Mouse (Mus musculus): ENCODE measurements around the gene Ctf1. TPM values are rescaled to one million over a fixed set of nuclear protein-coding genes. Genes with fewer than 3 reads are reported as not detected.
A peak's percentile ranks its signal among the peaks of the same experiment; 100 is the strongest.

Gene Ctf1
- polyA plus RNA-seq, 1 experiment from 2014 or later = 5.8 TPM

DNA sequence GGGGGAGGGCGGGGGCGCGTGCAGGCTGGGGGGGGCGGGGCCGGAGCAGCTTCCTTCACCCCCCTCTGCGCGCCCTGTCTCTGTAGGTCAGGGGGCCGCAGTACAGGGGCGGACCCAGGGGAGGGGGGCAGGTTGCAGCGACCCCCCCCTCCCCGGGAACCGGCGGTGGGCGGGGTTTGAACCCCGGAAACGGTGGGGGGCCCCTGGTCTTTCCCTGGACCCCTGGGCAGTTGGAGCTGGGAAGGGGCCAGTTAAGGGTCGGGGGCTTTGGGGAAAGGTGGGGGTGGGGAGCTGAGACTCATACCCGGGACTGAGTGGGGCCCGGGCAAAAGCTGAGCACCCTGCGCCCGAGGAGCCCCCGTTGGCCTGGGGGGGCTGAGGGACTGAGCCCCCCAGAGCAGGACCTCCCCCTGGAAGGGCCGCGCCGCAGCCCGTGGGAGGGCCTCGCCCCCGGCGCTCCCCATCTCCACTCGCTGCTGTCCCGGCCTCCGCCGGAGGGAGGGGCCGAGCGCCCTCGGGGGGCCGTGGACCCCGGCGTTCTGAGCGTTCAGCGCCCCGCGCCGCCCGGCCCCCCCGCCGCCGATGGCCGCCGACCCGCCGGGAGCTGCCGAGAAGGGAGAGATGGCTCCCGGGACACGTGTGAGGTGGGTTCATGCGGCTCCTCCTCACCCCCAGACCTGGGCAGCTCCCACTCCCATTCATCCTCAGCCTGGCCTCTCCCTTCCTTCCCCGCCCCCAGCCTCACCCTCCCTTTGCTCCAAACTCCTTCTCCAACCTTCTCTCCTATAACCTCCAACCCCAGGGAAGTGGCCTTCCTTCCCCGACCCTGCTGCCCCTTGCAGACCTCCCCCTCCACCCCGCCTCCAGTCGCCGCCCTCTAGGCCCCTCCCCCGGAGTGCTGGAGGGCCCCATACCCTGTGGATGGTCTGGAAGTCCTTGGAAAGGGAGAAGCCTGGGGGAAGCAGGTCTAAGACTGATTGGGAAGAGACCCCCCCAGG lies 34.3 kb downstream of the Ctf1 start:
- Histone ChIP-seq H3K9ac (replicated peaks) (peak overlapping the region; percentile 96), H3K9me3 (no peaks in the 10 kb centered on the region), H3K4me1 (peaks cover 20% of the 10 kb centered on the region), H3K36me3 (peaks cover 34% of the 10 kb centered on the region), H3K27me3 (no peaks in the 10 kb centered on the region), H3K27ac (replicated peaks) (peak overlapping the region; percentile 96), H3K4me3 (peak overlapping the region; percentile 95), H3K4me2 (replicated peaks) (peak overlapping the region; percentile 87)
- ATAC-seq (replicated peaks) = no peak; the same call in 1 of the 2 replicates
- WGBS = 2% methylated on average over 24 of the region's 62 CpGs

DNA sequence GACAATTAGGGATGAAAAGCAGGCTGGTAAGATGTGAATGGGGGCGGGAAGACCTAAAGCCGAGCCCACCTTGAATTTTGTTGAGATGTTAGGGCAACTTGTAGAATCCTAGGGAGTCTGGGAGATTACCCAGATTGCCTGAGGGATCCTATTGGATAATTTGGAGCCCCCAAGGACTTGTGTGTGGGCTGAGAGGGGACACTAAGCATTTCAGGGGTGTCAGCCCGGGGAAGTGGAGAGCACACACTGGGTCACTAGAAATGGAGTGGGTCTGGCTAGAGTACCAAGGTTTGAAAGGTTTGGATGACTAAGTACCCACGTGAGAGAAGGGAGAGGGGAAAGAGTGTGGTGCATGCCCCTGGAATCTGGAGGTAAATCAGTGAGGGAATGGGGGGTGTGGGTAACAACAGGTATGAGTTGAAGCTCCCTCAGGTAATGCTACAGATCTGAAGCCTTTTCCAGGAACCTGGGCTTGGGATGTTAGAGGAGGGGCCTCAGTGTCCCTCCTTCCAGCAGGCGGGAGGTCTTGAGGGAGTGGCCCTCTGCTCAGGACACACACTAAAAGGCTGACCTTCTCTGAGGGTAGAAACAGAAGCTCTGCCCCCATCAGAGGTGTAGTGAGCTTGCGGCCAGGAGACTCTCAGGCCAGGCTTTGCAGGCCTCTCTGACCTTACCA lies 35.2 kb downstream of the Ctf1 start:
- H3K36me3 ChIP-seq = peaks cover 43% of the 10 kb centered on the region

DNA sequence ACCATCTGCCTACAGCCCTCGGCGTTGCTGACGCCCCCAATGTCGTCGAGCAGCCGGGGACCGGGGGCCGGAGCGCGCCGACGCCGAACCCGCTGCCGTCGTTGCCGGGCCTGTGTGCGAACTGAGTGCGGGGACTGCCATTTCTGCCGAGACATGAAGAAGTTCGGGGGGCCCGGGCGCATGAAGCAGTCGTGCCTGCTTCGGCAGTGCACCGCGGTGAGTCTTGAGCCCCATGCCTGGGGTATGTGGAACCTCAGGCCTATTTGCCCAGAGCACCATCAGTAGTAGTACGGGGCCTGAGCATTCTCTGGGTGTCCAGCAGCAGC lies 35.7 kb downstream of the Ctf1 start:
- Histone ChIP-seq H3K27me3 (no peaks in the 10 kb centered on the region), H3K4me2 (replicated peaks) (0 out of 2 replicates have a peak overlapping the region, but pooled peaks have one; percentile 87), H3K36me3 (peaks cover 48% of the 10 kb centered on the region), H3K9me3 (no peaks in the 10 kb centered on the region), H3K27ac (replicated peaks) (no peak overlapping the region), H3K4me1 (peaks cover 24% of the 10 kb centered on the region), H3K4me3 (no peak overlapping the region), H3K9ac (replicated peaks) (no peak overlapping the region)
- no peak for ATAC-seq (replicated peaks)
- WGBS = 90% methylated on average over 28 of the region's 28 CpGs

More for the DNA sequence above, 35.2 kb downstream of the Ctf1 start:
- Histone ChIP-seq H3K27me3 (no peaks in the 10 kb centered on the region), H3K27ac (replicated peaks) (peak overlapping the region; percentile 96), H3K4me2 (replicated peaks) (peak overlapping the region; percentile 87), H3K4me3 (peak overlapping the region; percentile 95), H3K9me3 (no peaks in the 10 kb centered on the region), H3K4me1 (peaks cover 20% of the 10 kb centered on the region), H3K9ac (replicated peaks) (peak overlapping the region; percentile 96)
- WGBS = 30% methylated on average over 6 of the region's 6 CpGs
- no peak for ATAC-seq (replicated peaks)

DNA sequence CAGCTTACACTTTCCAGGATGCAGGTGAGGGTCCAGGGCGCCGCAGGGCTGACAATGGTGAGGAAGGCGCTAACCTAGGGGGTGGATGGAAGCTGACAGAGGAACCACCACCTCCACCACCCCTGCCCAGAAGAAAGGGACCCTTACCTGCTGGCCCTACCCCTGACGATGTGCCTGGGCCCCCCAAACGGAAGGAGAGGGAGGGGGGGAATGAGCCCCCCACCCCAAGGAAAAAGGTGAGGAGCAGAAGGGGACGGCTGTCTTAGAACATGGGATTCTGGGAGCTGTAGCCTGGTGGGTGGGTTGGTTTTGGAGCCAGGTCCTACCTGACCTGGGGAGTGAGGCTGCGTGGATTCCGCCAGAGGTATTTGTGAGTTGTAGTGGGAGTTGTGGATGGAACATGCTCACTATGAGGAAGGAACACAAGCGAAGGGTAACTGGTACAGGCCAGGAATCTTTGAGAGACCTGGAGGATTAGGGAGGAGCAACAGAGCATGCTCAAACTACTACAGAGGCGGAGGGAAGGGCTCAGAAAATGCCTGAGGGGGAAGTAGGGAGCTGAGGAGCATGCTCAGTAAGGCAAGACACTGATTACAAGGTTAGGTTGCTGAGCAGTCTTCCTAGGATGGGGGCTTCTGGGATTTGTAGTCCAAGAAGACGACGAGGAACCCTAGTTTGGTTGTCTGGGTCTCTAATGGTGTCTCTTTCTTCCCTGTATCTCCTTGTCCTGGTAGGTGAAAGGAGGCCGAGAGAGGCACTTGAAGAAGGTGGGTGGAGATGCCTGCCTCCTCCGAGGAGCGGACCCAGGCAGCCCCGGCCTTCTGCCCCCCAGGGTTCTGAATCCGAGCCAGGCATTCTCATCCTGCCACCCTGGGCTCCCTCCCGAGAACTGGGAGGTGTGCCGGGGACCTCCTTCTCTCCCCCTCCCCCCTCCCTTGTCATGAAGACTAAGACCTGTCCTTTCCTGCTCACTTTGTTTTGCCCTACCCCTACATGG lies 37.9 kb downstream of the Ctf1 start:
- H3K9me3 ChIP-seq = no peaks in the 10 kb centered on the region
- H3K27ac ChIP-seq (replicated peaks) = no peak overlapping the region
- WGBS = 83% methylated on average over 19 of the region's 19 CpGs
- no peak overlapping the region for H3K4me2 ChIP-seq (replicated peaks)
- peaks cover 66% of the 10 kb centered on the region for H3K36me3 ChIP-seq
- no peaks in the 10 kb centered on the region for H3K27me3 ChIP-seq
- ATAC-seq (replicated peaks) = no peak
- no peak overlapping the region for H3K9ac ChIP-seq (replicated peaks)
- H3K4me1 ChIP-seq = peaks cover 17% of the 10 kb centered on the region
- no peak overlapping the region for H3K4me3 ChIP-seq

DNA sequence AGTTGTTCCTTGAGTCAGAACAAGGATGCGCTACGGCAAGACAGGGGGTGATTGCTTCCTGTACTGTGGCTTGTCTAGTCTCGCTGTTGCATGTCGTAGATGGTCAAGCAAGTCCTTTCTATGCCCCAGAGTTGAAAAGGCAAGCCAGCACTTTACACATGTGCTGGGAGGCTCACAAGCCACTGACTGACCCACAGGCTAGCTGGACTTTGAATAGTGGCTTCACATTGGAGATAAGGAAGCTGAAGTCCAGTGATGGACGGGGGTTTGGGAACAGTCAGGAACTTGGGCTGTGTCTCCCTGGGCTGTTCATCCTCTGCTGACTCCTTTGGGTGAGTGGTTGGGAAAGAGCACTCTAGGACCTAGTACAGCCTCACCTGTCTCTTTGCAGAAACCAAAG lies 39.1 kb downstream of the Ctf1 start:
- H3K27ac ChIP-seq (replicated peaks) = no peak overlapping the region
- H3K4me3 ChIP-seq = no peak overlapping the region
- H3K4me2 ChIP-seq (replicated peaks) = no peak overlapping the region
- no peaks in the 10 kb centered on the region for H3K9me3 ChIP-seq
- ATAC-seq (replicated peaks) = no peak
- H3K36me3 ChIP-seq = peaks cover 72% of the 10 kb centered on the region
- H3K9ac ChIP-seq (replicated peaks) = no peak overlapping the region
- H3K4me1 ChIP-seq = peaks cover 17% of the 10 kb centered on the region
- 96% methylated on average over 5 of the region's 5 CpGs for WGBS
- H3K27me3 ChIP-seq = no peaks in the 10 kb centered on the region

DNA sequence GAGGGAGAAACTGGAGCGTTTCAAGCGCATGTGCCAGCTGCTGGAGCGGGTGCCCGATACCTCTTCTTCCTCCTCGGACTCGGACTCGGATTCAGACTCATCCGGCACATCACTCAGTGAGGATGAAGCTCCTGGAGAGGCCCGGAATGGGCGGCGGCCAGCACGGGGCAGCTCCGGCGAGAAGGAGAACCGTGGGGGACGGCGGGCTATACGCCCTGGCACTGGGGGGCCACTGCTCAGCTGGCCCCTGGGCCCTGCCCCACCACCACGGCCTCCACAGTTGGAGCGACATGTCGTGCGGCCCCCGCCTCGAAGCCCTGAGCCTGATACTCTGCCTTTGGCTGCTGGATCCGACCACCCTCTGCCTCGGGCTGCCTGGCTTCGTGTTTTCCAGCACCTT lies 39.5 kb downstream of the Ctf1 start:
- Histone ChIP-seq H3K9ac (replicated peaks) (no peak overlapping the region), H3K36me3 (peaks cover 76% of the 10 kb centered on the region), H3K27ac (replicated peaks) (no peak overlapping the region), H3K9me3 (no peaks in the 10 kb centered on the region), H3K27me3 (no peaks in the 10 kb centered on the region), H3K4me2 (replicated peaks) (no peak overlapping the region), H3K4me1 (peaks cover 17% of the 10 kb centered on the region), H3K4me3 (no peak overlapping the region)
- no peak for ATAC-seq (replicated peaks)
- 93% methylated on average over 27 of the region's 27 CpGs for WGBS

DNA sequence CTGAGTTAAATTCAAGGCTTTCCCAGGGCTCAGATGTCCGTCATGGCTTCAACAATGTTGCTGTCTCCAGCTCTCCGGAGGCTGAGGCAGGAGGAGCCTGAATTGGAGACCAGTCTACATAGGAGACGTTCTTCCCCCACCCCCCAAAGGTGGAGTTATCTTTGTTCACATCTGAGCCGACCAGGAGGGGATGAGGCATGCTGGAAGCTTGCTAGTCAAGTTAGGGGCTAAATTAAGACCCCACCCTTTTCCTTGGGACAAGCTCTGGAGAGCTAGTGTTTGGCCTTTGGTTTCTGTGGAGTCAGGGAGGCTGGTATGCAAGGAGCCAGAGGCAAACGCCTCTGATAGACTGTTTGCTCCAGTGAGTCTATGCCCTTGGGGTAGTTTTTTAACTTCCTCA lies 40.6 kb downstream of the Ctf1 start:
- H3K4me3 ChIP-seq = no peak overlapping the region
- H3K9ac ChIP-seq (replicated peaks) = no peak overlapping the region
- no peak for ATAC-seq (replicated peaks)
- no peaks in the 10 kb centered on the region for H3K27me3 ChIP-seq
- 77% methylated on average over 5 of the region's 5 CpGs for WGBS
- H3K4me2 ChIP-seq (replicated peaks) = no peak overlapping the region
- H3K27ac ChIP-seq (replicated peaks) = no peak overlapping the region
- peaks cover 6% of the 10 kb centered on the region for H3K4me1 ChIP-seq
- H3K36me3 ChIP-seq = peaks cover 87% of the 10 kb centered on the region
- H3K9me3 ChIP-seq = no peaks in the 10 kb centered on the region

DNA sequence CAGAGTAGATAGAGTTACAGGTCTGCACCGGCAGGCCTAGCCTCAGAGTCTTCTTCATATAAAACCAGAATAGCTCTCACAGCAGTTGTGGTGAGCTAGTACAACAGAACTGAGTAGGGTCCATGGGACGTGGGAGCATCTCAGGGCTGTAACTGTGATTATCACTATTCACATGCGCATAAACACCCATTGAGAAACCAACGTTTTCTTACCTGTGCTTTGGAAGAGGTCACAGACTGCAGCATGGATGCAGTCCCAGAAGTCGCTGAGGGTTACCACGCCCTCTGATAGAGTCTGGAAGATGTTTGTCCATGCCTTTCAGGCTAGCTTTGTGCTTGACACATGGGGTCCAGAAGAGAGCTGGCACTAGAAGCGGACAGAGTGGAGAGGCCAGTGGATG lies 41.2 kb downstream of the Ctf1 start:
- 91% methylated on average over 7 of the region's 7 CpGs for WGBS
- Histone ChIP-seq H3K4me3 (no peak overlapping the region), H3K9me3 (no peaks in the 10 kb centered on the region), H3K27ac (replicated peaks) (no peak overlapping the region), H3K4me2 (replicated peaks) (no peak overlapping the region), H3K36me3 (peaks cover 88% of the 10 kb centered on the region), H3K27me3 (no peaks in the 10 kb centered on the region), H3K4me1 (peaks cover 4% of the 10 kb centered on the region; the same call in 1 of the 2 replicates), H3K9ac (replicated peaks) (no peak overlapping the region)
- ATAC-seq (replicated peaks) = no peak

DNA sequence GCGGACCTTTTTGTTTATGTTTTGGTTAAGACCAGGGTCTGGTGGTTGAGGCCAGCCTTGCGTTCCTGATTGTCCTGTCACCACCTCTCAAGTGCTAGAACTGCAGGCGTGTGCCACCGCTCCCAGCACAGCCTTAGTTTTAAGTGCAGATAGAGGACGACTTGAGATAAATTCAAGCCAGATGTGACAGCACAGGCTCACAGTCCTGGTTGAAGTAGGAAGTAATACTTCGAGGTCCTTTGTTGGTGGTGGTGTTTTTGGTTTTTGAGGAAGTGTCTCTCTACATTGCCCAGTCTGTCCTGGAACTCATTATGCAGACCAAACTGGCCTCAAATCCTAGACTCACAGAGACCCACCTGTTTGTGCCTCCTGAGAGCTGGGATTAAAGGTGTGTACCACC lies 47.2 kb downstream of the Ctf1 start:
- Histone ChIP-seq H3K4me1 (no peaks in the 10 kb centered on the region), H3K9ac (replicated peaks) (no peak overlapping the region), H3K36me3 (peaks cover 72% of the 10 kb centered on the region), H3K9me3 (no peaks in the 10 kb centered on the region), H3K4me3 (no peak overlapping the region), H3K27me3 (no peaks in the 10 kb centered on the region), H3K27ac (replicated peaks) (no peak overlapping the region), H3K4me2 (replicated peaks) (no peak overlapping the region)
- 84% methylated on average over 6 of the region's 6 CpGs for WGBS
- no peak for ATAC-seq (replicated peaks)

DNA sequence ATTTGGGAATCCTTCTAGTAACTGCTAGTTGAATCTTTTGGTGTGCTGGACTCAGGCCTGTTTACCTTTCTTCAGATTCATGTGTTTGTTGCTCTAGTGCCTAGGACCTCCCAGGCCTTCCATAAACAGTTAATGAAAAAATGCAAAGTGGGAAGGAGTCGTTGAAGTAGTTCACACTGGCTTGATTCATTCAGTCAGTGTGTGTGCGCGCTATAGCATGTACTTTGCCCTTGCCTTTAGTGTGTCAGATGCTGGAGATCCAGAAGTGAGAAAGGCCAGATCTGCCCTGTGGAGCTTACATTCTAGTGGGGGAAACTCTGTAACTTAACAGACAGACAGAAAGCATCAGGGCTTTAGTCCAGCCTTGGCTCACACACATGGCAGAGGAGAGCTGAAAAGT lies 47.9 kb downstream of the Ctf1 start:
- no peak overlapping the region for H3K4me3 ChIP-seq
- no peak overlapping the region for H3K4me2 ChIP-seq (replicated peaks)
- no peak overlapping the region for H3K9ac ChIP-seq (replicated peaks)
- WGBS = 88% methylated on average over 3 of the region's 3 CpGs
- H3K27me3 ChIP-seq = no peaks in the 10 kb centered on the region
- no peaks in the 10 kb centered on the region for H3K4me1 ChIP-seq
- no peak for ATAC-seq (replicated peaks)
- H3K9me3 ChIP-seq = no peaks in the 10 kb centered on the region
- H3K36me3 ChIP-seq = peaks cover 73% of the 10 kb centered on the region
- H3K27ac ChIP-seq (replicated peaks) = no peak overlapping the region

DNA sequence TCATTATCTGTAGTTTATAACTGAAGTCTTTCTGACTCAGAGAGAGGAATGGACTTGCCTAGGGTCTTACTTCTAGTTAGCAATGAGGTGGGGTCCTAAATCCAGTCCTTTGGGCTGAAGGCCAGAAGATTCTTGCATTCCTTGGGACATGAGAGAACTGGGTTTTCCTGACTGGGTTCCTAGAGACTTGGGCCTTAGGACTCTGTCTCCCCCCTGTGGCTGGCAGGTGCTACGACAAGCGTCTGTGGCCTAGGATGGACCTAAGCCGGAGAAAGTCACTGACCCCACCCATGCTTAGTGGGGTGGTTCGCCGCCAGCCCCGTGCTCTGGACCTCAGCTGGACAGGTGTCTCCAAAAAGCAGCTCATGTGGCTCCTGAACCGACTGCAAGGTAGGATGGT lies 48.5 kb downstream of the Ctf1 start:
- Histone ChIP-seq H3K4me2 (replicated peaks) (no peak overlapping the region), H3K27ac (replicated peaks) (no peak overlapping the region), H3K27me3 (no peaks in the 10 kb centered on the region), H3K9me3 (no peaks in the 10 kb centered on the region), H3K4me1 (no peaks in the 10 kb centered on the region), H3K9ac (replicated peaks) (no peak overlapping the region), H3K4me3 (no peak overlapping the region), H3K36me3 (peaks cover 74% of the 10 kb centered on the region)
- 46% methylated on average over 7 of the region's 7 CpGs for WGBS
- ATAC-seq (replicated peaks) = no peak
